Mouse (Mus musculus) embryonic facial prominence, embryonic 11.5 days (tissue): ENCODE results near the gene Prkaca. TPM values are rescaled to one million over a fixed set of nuclear protein-coding genes. Genes with fewer than 3 reads are reported as not detected.

Source experiments
- ATAC-seq: fragments of 200-750 bp; cut with Nextera tagmentation; replicated peaks from 2 replicates; pipeline ENCODE4 v1.8.0; 2017; ENCODE audit warnings: low read depth; ENCODE audit not compliant: insufficient number of reproducible peaks, low FRiP score, low TSS enrichment
- DNase-seq: peaks from one replicate; pipeline ENCODE4 v3.0.0-alpha.2; 2015; ENCODE audit warnings: low spot score
- H3K27ac ChIP-seq: fragments of 300-500 bp; sonication (generic); replicated peaks from 2 replicates; pipeline ENCODE4 v1.5.1; 2014; ENCODE audit warnings: mild to moderate bottlenecking, low read depth, low read length, control low read depth
- H3K27me3 ChIP-seq: fragments of 300-500 bp; sonication (generic); 2 replicates; pipeline ENCODE4 v1.6.1; 2014; ENCODE audit warnings: mild to moderate bottlenecking, low read length, moderate library complexity, mixed read lengths; ENCODE audit not compliant: control insufficient read depth, insufficient read depth
- H3K36me3 ChIP-seq: fragments of 300-500 bp; sonication (generic); replicated peaks from 2 replicates; pipeline ENCODE4 v1.6.1; 2014; ENCODE audit warnings: low read depth, mild to moderate bottlenecking, low read length, moderate library complexity, mixed read lengths; ENCODE audit not compliant: control insufficient read depth, insufficient read depth
- H3K4me1 ChIP-seq: fragments of 300-500 bp; sonication (generic); 2 replicates; pipeline ENCODE4 v1.6.1; 2014; ENCODE audit warnings: low read length, mixed read lengths; ENCODE audit not compliant: control insufficient read depth, insufficient read depth
- H3K4me2 ChIP-seq: fragments of 300-500 bp; sonication (generic); 2 replicates; pipeline ENCODE4 v1.6.1; 2014; ENCODE audit warnings: low read depth, mild to moderate bottlenecking, control low read depth, low read length, moderate library complexity
- H3K4me3 ChIP-seq: fragments of 300-500 bp; sonication (generic); 2 replicates; pipeline ENCODE4 v1.5.1; 2014; ENCODE audit warnings: low read depth, low read length, control low read depth
- H3K9ac ChIP-seq: fragments of 300-500 bp; sonication (generic); replicated peaks from 2 replicates; pipeline ENCODE4 v1.6.1; 2014; ENCODE audit warnings: mild to moderate bottlenecking, control low read depth, low read length
- H3K9me3 ChIP-seq: fragments of 300-500 bp; sonication (generic); replicated peaks from 2 replicates; pipeline ENCODE4 v1.6.1; 2016; ENCODE audit warnings: mild to moderate bottlenecking, low read length, inconsistent platforms, mixed read lengths; ENCODE audit not compliant: control insufficient read depth
- WGBS: fragments of 180-500 bp; shearing (Covaris S2); extraction: QIAGEN DNeasy Blood & Tissue Kit; methylation state at CpG from one replicate; pipeline ENCODE4 v1.1.7; 2014; 5-methylcytosine and 5-hydroxymethylcytosine counted together
- polyA plus RNA-seq: library from polyadenylated mRNA; unstranded; fragments of >200 nt; fragmentation: Nextera tagmentation; extraction: Ambion mirVana; gene quantifications from 2 replicates; pipeline ENCODE4 v1.2.1, GENCODE M21; 2014

Gene Prkaca
- 138 and 141 TPM in 2 replicates for polyA plus RNA-seq

DNA sequence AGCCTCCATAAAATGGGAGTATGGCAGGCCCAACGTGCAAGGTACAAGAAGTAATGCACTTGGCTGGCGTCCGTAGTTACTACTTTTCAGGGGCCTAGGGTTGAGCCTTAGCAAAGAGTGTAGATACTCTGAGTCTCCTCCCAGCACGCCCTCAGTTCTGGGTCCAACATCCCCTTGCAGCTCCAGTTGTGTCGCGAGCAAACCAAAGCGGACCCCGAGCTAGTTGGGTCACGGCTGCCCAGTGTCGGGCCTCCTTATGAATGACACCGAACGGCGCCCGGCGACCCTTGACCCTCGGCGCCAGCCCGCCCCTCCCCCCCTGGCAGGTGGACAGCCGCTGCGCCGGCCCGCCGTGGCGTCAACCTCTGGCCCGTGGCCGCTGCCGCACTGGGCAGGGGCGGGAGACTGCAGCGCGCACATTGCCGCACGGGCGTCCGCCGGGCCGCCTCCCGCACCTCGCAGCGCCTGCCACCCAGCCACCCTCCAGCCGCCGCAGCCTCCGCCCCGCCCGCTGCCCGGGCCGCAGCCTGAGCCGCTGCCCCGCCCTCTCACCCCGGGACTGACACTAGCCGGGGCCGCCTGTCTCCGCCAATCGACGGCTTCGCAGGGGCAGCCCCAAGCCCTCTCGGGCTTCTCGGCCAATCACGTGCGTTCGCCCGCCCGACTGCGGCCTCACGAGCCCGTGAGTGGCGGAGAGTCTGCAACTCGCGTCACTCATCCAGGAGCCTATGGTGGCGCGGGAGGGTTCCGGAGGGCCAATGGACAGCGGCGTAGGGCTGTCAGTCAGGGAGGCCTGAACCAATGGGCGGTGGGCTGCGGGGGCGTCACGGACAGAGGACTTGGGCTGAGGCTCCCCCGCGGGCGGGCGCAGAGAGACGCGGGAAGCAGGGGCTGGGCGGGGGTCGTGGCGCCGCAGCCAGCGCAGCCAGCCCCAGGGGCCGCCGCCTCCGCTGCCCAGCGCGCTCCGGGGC is at the start of gene Prkaca:
Prkaca (plus strand) TSS at position 844 of the 971 bp plus-strand sequence.
- peak within 1 kb of the TSS; percentile 67; the same call in 1 of the 2 replicates for H3K27ac ChIP-seq
- peak within 1 kb of the TSS; percentile 86 for H3K9ac ChIP-seq
- peaks cover 3% of the 10 kb centered on the region; the same call in 1 of the 2 replicates for H3K36me3 ChIP-seq
- H3K4me3 ChIP-seq, result peak within 1 kb of the TSS; percentile 90
- peaks cover under 1% of the 10 kb centered on the region for H3K4me1 ChIP-seq
- ATAC-seq, result peak; percentile 99
- under 1% methylated on average over 77 of the region's 94 CpGs for WGBS
- H3K27me3 ChIP-seq, result no peaks in the 10 kb centered on the region
- no peaks in the 10 kb centered on the region for H3K9me3 ChIP-seq
- peak within 1 kb of the TSS; percentile 93 for H3K4me2 ChIP-seq
- peak; percentile 99 for DNase-seq

DNA sequence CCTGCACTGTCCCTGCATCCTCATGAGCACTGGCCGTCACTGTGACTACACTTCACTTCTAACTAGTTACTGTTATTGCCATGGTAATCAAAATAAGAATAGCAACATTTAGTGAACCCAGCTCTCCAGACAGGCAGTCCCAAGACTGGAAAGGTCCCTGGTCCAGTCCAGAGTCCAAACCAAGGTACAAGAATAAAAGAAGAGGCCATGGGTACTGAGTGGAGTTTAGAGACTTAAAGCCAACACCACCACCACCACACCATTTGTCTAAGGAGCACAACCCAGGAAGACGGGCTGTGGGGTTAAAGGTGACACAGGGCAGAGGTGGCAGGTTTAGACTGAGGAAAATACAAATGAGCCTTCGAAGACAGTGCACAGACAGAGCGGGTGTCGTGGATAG is 48.2 kb upstream of the Prkaca start:
- no peak for ATAC-seq
- 83% methylated on average over 5 of the region's 5 CpGs for WGBS

DNA sequence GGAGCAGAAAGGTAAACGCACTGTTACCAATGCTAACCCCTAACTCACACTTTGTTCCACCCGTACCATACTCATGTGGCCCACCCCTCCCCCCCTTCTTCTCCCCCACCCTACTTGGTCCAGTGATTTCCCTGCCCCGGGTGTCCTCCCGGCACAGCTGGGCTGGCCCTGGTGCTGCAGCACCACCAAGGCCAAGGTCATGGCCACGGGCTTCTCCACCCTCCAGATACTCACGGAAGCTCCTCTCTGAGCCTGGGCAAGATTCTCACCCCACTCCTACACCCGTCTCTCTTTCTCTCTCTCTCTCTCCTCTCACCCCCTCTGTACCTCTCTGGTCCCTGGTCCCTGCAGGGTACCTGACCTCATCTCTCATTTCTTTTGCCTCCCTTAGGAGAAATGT is 46.5 kb upstream of the Prkaca start:
- Histone ChIP-seq H3K27ac (no peak overlapping the region), H3K9ac (no peak overlapping the region), H3K4me1 (no peaks in the 10 kb centered on the region), H3K36me3 (peaks cover 16% of the 10 kb centered on the region), H3K27me3 (no peaks in the 10 kb centered on the region), H3K4me2 (no peak overlapping the region), H3K9me3 (no peaks in the 10 kb centered on the region), H3K4me3 (no peak overlapping the region)
- WGBS, result 75% methylated on average over 7 of the region's 7 CpGs
- DNase-seq (no peak), ATAC-seq (no peak)

More for the DNA sequence above, 48.2 kb upstream of the Prkaca start:
- H3K27me3 ChIP-seq, result no peaks in the 10 kb centered on the region
- H3K9ac ChIP-seq, result no peak overlapping the region
- H3K36me3 ChIP-seq, result peaks cover 7% of the 10 kb centered on the region
- DNase-seq, result no peak
- no peak overlapping the region for H3K27ac ChIP-seq
- no peak overlapping the region for H3K4me2 ChIP-seq
- H3K9me3 ChIP-seq, result no peaks in the 10 kb centered on the region
- no peaks in the 10 kb centered on the region for H3K4me1 ChIP-seq
- H3K4me3 ChIP-seq, result no peak overlapping the region

DNA sequence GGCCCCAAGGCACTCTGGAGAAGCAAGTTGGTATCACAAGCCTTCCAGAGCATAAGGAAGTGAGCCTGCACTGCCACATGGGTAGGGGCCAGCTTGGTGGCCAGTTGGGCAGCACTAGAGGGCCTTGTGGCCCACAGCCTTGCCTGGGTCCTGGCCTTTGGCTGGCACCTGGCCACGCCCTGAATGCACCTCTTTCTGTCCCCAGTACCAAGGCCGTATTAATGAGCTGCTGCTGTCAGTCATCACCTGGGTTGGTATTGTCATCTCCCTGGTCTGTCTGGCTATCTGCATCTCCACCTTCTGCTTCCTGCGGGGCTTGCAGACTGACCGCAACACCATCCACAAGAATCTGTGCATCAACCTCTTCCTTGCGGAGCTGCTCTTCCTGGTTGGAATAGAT is 38.6 kb upstream of the Prkaca start:
- H3K4me3 ChIP-seq, result no peak overlapping the region
- H3K27me3 ChIP-seq, result no peaks in the 10 kb centered on the region
- no peak overlapping the region for H3K27ac ChIP-seq
- H3K4me1 ChIP-seq, result no peaks in the 10 kb centered on the region
- ATAC-seq (no peak), DNase-seq (no peak)
- WGBS, result 88% methylated on average over 5 of the region's 5 CpGs
- H3K36me3 ChIP-seq, result peaks cover 39% of the 10 kb centered on the region
- H3K9me3 ChIP-seq, result no peaks in the 10 kb centered on the region
- H3K4me2 ChIP-seq, result no peak overlapping the region
- no peak overlapping the region for H3K9ac ChIP-seq

DNA sequence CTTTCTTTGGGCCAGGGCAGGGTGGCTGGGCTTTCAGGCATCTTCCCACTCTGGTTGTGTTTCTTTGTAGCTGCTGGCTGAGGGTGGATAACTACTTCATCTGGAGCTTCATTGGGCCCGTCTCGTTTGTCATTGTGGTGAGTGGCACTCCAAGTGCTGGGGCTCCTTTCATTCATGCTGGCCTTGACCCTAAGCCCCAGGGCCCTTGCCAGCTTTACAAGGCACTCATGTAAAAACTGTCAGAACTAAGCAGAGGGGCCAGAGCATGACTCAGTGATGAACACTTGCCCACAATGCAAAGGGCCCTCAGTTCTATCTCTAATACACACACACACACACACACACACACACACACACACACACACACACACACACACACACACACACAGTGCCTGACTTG is 37.8 kb upstream of the Prkaca start:
- H3K4me2 ChIP-seq, result no peak overlapping the region
- peaks cover 38% of the 10 kb centered on the region for H3K36me3 ChIP-seq
- DNase-seq, result no peak
- no peaks in the 10 kb centered on the region for H3K27me3 ChIP-seq
- no peaks in the 10 kb centered on the region for H3K4me1 ChIP-seq
- ATAC-seq, result no peak
- whole genome bisulfite sequencing, result 85% methylated on average over 2 of the region's 2 CpGs
- no peak overlapping the region for H3K27ac ChIP-seq
- H3K4me3 ChIP-seq, result no peak overlapping the region
- no peaks in the 10 kb centered on the region for H3K9me3 ChIP-seq
- no peak overlapping the region for H3K9ac ChIP-seq

DNA sequence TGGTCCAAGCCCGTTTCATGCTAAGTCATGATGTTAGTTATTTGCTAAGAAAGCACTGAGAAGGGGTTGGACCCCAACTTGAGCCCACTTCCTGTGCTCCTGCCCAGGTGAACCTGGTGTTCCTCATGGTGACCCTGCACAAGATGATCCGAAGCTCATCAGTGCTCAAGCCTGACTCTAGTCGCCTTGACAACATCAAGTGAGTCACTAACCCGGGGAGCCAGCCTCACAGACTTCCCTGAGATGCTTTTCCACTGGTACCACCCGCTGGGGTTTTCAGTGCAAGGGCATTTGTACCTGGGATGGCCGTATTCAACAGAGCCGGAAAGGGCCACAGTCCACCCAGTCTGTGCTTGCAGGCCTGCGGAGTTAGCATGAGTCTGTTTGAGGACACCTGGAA is 37.4 kb upstream of the Prkaca start:
- Histone ChIP-seq H3K9ac (no peak overlapping the region), H3K27ac (no peak overlapping the region), H3K27me3 (no peaks in the 10 kb centered on the region), H3K4me3 (no peak overlapping the region), H3K4me2 (no peak overlapping the region), H3K9me3 (no peaks in the 10 kb centered on the region), H3K4me1 (no peaks in the 10 kb centered on the region), H3K36me3 (peaks cover 35% of the 10 kb centered on the region)
- ATAC-seq (no peak), DNase-seq (no peak)
- WGBS, result 90% methylated on average over 8 of the region's 8 CpGs

DNA sequence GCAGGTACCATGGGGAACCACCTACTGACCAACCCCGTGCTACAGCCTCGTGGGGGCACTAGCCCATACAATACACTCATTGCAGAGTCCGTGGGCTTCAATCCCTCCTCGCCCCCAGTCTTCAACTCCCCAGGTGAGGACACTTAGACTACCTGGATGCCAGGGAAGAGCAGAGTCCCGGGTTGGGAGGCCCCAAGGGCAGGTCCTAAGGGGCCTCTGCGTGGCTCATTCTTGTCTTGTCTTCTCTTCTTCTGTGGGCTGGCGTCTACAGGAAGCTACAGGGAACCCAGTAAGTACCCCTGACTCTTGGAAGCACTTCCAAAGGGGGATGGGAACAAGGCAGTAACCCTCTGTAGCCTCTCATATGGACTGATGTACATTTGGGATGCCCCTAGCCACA is 35.1 kb upstream of the Prkaca start:
- no peaks in the 10 kb centered on the region for H3K4me1 ChIP-seq
- no peaks in the 10 kb centered on the region for H3K27me3 ChIP-seq
- H3K4me3 ChIP-seq, result no peak overlapping the region
- no peak overlapping the region for H3K27ac ChIP-seq
- no peak overlapping the region for H3K4me2 ChIP-seq
- WGBS, result 91% methylated on average over 7 of the region's 7 CpGs
- DNase-seq, result no peak
- ATAC-seq, result no peak
- peaks cover 23% of the 10 kb centered on the region for H3K36me3 ChIP-seq
- H3K9me3 ChIP-seq, result no peaks in the 10 kb centered on the region
- no peak overlapping the region for H3K9ac ChIP-seq

DNA sequence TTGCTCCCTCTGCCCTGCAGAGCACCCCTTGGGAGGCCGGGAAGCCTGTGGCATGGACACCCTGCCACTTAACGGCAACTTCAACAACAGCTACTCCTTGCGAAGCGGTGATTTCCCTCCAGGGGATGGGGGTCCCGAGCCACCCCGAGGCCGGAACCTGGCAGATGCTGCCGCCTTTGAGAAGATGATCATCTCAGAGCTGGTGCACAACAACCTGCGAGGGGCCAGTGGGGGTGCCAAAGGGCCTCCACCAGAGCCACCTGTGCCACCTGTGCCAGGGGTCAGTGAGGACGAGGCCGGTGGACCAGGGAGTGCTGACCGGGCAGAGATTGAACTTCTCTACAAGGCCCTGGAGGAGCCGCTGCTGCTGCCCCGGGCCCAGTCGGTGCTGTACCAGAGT is 34.5 kb upstream of the Prkaca start:
- Histone ChIP-seq H3K27ac (no peak overlapping the region), H3K4me2 (no peak overlapping the region), H3K9me3 (no peaks in the 10 kb centered on the region), H3K36me3 (peaks cover 22% of the 10 kb centered on the region), H3K9ac (no peak overlapping the region), H3K27me3 (no peaks in the 10 kb centered on the region), H3K4me1 (no peaks in the 10 kb centered on the region), H3K4me3 (no peak overlapping the region)
- WGBS, result 92% methylated on average over 15 of the region's 15 CpGs
- no peak for DNase-seq
- no peak for ATAC-seq
